Mouse (Mus musculus): ENCODE measurements around the gene St6galnac1. TPM values are rescaled to one million over a fixed set of nuclear protein-coding genes. Genes with fewer than 3 reads are reported as not detected.

The St6galnac1 gene
- polyA plus RNA-seq, 1 experiment: not detected

DNA sequence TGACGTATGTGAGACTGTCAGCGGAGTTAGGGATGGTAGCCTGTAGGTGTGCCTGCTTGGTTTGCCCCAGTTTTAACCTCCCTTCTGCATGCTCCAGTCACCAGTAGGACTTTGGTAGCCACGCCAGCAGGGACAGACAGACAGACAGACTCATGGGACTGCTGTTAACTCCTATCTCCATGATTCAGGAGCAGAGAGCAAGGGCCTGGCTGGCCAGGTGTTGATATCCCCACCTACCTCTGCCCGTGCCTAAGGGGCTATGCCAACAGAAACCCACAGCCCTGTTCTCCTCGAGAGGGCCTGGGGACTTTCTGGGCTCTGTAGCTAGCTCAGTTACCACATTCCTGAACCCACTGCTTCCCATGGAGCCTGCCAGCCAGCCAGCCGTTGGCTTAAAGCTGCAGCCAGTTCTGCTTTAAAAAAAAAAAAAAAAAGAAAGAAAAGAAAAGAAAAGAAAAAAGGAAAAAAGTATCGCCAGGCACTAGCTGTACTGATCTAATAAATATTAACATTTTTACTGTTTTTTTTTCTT, 39.6 kb upstream of the St6galnac1 start:
- H3K9me3 ChIP-seq: no peaks in the 10 kb centered on the region
- H3K27me3 ChIP-seq (replicated peaks): peaks cover 89% of the 10 kb centered on the region
- no peaks in the 10 kb centered on the region for H3K36me3 ChIP-seq (replicated peaks; ENCODE audit: low read length)
- TF ChIP-seq FLI1 (IDR thresholded peaks at IDR 0.05; ENCODE audit: low read length): no peak
- no peak for TF ChIP-seq GATA1 (IDR thresholded peaks at IDR 0.05; ENCODE audit: borderline replicate concordance, low read length)
- peaks cover 23% of the 10 kb centered on the region for H3K4me1 ChIP-seq
- no peak overlapping the region for H3K4me3 ChIP-seq (replicated peaks)

DNA sequence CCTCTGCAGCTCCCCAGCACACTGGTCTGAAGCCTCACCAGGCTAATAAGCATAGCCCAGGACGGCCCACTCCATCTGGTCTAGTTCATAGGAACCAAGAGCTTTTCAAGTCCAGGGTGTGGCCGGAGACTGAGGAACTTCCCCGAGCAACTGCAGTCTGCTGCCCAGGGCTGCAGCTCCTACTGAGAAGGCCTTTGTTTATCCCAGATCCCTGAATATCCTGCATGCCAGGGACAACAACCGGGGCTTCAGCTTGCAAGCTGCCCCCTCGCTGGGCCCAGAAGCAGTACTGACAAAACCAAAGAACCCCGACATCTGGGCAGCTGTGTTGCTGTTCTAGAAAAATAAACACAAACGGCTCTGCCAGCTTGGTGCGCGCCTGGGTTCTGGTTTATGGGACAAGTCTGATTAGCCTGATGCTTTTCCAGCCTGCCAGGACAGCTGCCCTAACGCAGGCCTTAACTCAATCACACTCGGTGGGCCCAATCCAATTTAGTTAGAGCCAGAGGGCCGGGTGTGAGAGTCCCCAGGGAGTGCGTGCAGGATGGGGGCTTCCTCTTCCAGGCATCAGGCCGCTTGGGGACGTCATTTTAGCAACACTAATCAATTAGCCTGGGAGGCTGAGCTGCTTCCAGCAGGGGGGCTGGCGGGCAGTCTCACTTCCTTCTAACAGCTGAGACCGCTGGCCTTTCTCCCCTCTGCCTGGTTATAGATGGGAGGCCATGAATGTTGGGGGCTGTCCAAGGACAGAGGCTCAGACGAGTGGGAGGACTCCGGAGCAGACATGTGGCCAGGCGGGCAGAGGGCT, 39.0 kb upstream of the St6galnac1 start:
- TF ChIP-seq FLI1 (IDR thresholded peaks at IDR 0.05; ENCODE audit: low read length) (no peak), GATA1 (IDR thresholded peaks at IDR 0.05; ENCODE audit: borderline replicate concordance, low read length) (no peak)
- Histone ChIP-seq H3K9me3 (no peaks in the 10 kb centered on the region), H3K4me1 (peaks cover 23% of the 10 kb centered on the region), H3K36me3 (replicated peaks; ENCODE audit: low read length) (no peaks in the 10 kb centered on the region), H3K4me3 (replicated peaks) (no peak overlapping the region), H3K27me3 (replicated peaks) (peaks cover 89% of the 10 kb centered on the region)

DNA sequence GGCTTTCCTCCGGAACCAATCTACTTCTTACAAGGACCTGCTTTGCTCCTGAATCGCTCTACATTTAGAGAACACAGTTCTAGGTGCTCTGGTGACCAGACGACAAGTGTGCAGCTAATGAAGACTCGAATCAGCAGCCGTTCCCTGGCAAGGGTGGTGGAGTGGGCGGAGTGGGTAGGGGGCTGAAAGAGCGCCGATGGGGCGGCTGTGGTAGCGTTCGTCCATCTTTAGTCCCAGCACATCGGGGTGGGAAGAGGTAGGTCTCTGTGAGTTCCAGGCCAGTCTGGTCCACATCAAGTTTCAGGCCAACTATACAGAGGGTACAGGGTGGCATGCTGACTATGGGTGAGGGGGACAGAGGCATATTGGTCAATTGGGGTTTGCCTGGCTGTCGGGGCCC, 38.3 kb upstream of the St6galnac1 start:
- Histone ChIP-seq H3K4me3 (replicated peaks) (no peak overlapping the region), H3K27me3 (replicated peaks) (peaks cover 89% of the 10 kb centered on the region), H3K9me3 (no peaks in the 10 kb centered on the region), H3K4me1 (peaks cover 23% of the 10 kb centered on the region), H3K36me3 (replicated peaks; ENCODE audit: low read length) (no peaks in the 10 kb centered on the region)
- TF ChIP-seq GATA1 (IDR thresholded peaks at IDR 0.05; ENCODE audit: borderline replicate concordance, low read length) (no peak), FLI1 (IDR thresholded peaks at IDR 0.05; ENCODE audit: low read length) (no peak)

DNA sequence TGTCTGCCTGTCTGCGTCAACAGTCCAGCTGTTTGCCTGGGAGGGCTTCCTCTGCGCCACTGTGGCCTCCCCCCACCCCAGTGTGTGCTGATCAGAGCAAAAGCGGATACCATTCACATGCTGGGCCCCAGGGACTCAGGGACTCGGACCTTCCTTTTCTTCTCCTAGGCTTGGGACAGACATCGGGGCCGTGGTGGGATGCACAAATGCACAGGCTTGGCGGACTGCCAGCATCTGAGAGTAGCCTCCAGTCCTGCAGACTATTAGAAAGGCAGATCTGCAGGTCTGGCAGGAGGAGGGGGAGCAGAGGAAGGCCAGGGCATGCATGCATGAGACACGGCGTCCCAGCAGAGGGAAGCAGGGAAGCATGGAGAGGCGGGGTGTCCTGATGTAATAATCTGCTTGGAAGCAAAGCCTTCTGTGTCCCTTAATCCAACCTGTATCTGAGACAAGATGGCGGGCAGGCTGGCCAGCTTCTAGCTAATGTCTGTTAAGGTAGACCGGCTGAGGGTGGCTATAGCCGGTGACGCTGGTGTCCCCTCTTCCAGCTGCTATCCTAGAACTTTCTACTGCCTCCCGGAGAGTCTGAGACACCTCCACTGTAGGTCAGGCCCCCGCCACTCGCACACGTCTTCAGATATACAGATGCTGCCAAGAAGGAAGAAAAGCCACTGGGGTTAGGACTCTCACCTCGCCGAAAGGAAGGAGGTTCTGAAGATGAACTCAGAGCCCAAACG, 37.7 kb upstream of the St6galnac1 start:
- no peaks in the 10 kb centered on the region for H3K9me3 ChIP-seq
- H3K36me3 ChIP-seq (replicated peaks; ENCODE audit: low read length): no peaks in the 10 kb centered on the region
- peaks cover 84% of the 10 kb centered on the region for H3K27me3 ChIP-seq (replicated peaks)
- H3K4me1 ChIP-seq: peaks cover 25% of the 10 kb centered on the region
- no peak for TF ChIP-seq FLI1 (IDR thresholded peaks at IDR 0.05; ENCODE audit: low read length)
- TF ChIP-seq GATA1 (IDR thresholded peaks at IDR 0.05; ENCODE audit: borderline replicate concordance, low read length): no peak
- no peak overlapping the region for H3K4me3 ChIP-seq (replicated peaks)

DNA sequence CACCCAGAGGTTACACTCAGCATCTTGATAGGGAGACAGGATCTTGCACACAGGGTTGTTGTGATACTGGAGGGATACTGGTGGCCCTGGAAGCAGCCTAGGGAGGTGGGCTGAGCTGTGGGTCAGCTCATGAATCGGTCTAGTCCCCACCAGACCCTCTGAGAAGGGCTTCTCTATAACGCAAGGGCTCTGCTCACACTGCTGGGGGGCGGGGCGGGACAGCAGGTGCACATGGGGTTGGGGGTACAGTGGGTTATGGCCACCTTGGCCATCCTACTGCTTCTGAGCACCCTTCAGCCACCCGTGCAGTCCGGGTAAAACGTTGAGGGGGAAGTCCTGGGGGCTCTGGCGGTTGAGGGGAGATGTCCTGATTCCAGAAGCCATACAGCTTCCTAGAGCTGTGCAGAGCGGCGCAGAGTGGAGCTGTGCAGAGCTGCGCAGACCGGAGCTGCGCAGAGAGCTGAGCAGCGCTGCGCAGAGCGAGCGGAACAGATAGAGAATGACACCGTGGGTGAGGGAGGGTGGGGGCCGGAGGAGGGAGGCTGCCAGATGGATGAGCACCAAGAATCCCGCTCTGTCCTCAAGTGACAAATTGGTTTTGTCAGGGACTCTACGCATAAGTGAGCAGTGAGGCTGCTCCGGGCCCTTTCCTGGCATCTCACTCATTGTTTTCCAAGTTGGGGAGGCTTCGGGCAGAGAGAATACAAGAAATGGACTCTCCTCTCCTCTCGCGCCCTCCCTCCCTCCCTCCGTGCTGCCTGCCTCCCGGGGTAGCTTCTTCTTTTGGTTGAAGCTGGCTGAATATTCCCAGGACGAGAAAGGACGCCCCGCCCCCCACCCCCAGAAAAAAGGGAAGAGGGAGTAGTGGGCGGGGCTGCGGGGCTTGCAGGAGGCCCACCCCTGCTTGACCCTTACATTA, 35.9 kb upstream of the St6galnac1 start:
- no peak for TF ChIP-seq GATA1 (IDR thresholded peaks at IDR 0.05; ENCODE audit: borderline replicate concordance, low read length)
- no peak for TF ChIP-seq FLI1 (IDR thresholded peaks at IDR 0.05; ENCODE audit: low read length)
- Histone ChIP-seq H3K4me1 (peaks cover 27% of the 10 kb centered on the region), H3K27me3 (replicated peaks) (peaks cover 71% of the 10 kb centered on the region), H3K36me3 (replicated peaks; ENCODE audit: low read length) (no peaks in the 10 kb centered on the region), H3K4me3 (replicated peaks) (peak overlapping the region; percentile 86), H3K9me3 (no peaks in the 10 kb centered on the region)

DNA sequence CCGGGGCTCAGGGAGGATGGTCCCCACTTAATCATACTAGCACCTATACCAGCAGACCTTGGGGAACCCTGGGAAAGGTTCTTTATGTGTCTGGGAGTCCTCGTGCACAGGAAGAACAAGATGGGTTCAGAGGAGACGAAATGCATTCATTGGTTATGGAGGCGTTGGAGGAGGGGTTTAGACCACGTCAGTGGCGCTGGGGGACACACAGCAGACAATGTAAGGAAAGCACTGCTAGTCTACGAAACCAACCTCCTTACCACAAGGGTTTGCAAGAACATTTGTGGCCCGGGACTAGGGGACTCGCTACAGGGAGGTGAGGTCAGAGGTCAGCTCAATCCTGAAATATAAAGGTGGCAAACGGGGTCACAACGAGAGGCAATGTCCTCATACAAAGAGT, 35.2 kb upstream of the St6galnac1 start:
- TF ChIP-seq FLI1 (IDR thresholded peaks at IDR 0.05; ENCODE audit: low read length) (no peak), GATA1 (IDR thresholded peaks at IDR 0.05; ENCODE audit: borderline replicate concordance, low read length) (no peak)
- Histone ChIP-seq H3K36me3 (replicated peaks; ENCODE audit: low read length) (no peaks in the 10 kb centered on the region), H3K9me3 (no peaks in the 10 kb centered on the region), H3K4me3 (replicated peaks) (no peak overlapping the region), H3K27me3 (replicated peaks) (peaks cover 68% of the 10 kb centered on the region), H3K4me1 (peaks cover 27% of the 10 kb centered on the region)

DNA sequence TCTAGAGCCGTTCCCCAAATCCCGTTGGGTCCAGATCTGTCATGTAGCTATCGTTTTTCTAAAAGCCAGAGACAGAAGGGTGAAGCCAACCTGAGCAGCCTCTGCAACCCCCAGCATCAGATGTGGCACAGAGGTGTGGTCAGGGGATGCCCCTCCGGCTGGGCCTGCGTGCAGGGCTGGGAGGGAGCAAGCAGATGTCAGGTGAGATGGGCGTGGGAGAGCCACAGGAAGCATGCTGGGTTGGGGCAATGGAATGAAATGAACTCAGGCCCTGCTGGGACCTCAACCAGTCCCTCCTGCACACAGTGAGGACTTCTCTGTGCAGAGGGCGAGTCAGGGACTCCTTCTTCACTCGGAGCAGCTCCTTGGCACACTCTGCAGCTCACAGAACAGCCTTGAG, 34.2 kb upstream of the St6galnac1 start:
- Histone ChIP-seq H3K36me3 (replicated peaks; ENCODE audit: low read length) (no peaks in the 10 kb centered on the region), H3K9me3 (no peaks in the 10 kb centered on the region), H3K4me3 (replicated peaks) (no peak overlapping the region), H3K4me1 (peaks cover 29% of the 10 kb centered on the region), H3K27me3 (replicated peaks) (peaks cover 69% of the 10 kb centered on the region)
- no peak for TF ChIP-seq GATA1 (IDR thresholded peaks at IDR 0.05; ENCODE audit: borderline replicate concordance, low read length)
- TF ChIP-seq FLI1 (IDR thresholded peaks at IDR 0.05; ENCODE audit: low read length): no peak

DNA sequence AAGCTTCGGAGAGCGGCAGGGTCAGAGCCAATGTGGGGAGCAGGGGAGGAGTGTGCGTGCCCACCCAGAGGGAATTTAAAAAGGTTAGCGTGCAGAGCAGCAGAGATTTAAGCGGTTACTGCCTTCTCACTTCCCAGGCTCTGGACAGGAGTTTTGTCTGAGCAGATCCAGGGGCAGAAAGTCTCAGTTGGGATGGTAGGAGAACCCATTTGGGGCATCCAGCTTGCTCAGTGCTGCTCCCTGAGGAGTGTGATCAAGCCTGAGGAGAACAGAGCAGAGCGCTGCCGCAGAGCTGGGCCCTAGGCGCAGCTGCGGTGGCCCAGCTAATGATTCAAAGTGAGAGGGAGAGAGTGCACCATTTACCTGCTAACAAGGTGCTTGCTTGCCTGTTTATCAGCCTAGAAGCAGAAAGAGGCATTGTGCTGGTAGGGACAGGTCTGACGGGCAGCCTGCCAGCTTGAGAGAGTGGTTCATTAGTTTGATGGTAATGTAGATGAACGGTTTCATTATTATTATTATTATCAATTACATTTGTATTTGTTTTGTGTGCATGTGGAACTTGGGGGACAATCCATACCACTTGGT, 33.6 kb upstream of the St6galnac1 start:
- TF ChIP-seq GATA1 (IDR thresholded peaks at IDR 0.05; ENCODE audit: borderline replicate concordance, low read length): no peak
- no peak for TF ChIP-seq FLI1 (IDR thresholded peaks at IDR 0.05; ENCODE audit: low read length)
- H3K4me3 ChIP-seq (replicated peaks): no peak overlapping the region
- peaks cover 29% of the 10 kb centered on the region for H3K4me1 ChIP-seq
- no peaks in the 10 kb centered on the region for H3K36me3 ChIP-seq (replicated peaks; ENCODE audit: low read length)
- no peaks in the 10 kb centered on the region for H3K9me3 ChIP-seq
- peaks cover 67% of the 10 kb centered on the region for H3K27me3 ChIP-seq (replicated peaks)

Measured in megakaryocyte, embryonic 14.5 days (primary cell).